Mouse (Mus musculus): Measurements from ENCODE around the gene Thpo.
A peak's percentile ranks its signal among the peaks of the same experiment; 100 is the strongest.

The Thpo gene

GRCm38 (mm10) chr16:20702522-20702893, 31.8 kb downstream of the Thpo start:
- DNase-seq, result peak; percentile 88

GRCm38 (mm10) chr16:20701729-20702521, 32.4 kb downstream of the Thpo start:
- DNase-seq, result no peak

GRCm38 (mm10) chr16:20701316-20701715, 33.0 kb downstream of the Thpo start:
- no peak for DNase-seq

GRCm38 (mm10) chr16:20700036-20700435, 34.3 kb downstream of the Thpo start:
- no peak for DNase-seq

GRCm38 (mm10) chr16:20699266-20699665, 35.0 kb downstream of the Thpo start:
- no peak for DNase-seq

GRCm38 (mm10) chr16:20695622-20696323, 38.5 kb downstream of the Thpo start:
- peak; percentile 88 for DNase-seq

- DNase-seq, result peak; percentile 70
These were observed 39.5 kb downstream of the Thpo start for GRCm38 (mm10) chr16:20694781-20695180.

GRCm38 (mm10) chr16:20693111-20693701, 41.1 kb downstream of the Thpo start, which contains the start of gene Fam131a:
Gene Fam131a, plus strand, starts transcription at chr16:20693241.
- DNase-seq, result peak; percentile 95

- no peak for DNase-seq
These were observed 41.9 kb downstream of the Thpo start for GRCm38 (mm10) chr16:20692241-20692965.

GRCm38 (mm10) chr16:20691617-20692016, 42.7 kb downstream of the Thpo start:
- no peak for DNase-seq

GRCm38 (mm10) chr16:20690774-20691173, 43.5 kb downstream of the Thpo start:
- no peak for DNase-seq

- peak; percentile 93 for DNase-seq
These were observed 56.2 kb downstream of the Thpo start for GRCm38 (mm10) chr16:20677974-20678675.

GRCm38 (mm10) chr16:20677380-20677779, 56.9 kb downstream of the Thpo start:
- no peak for DNase-seq

- DNase-seq, result no peak
These were observed 57.6 kb downstream of the Thpo start for GRCm38 (mm10) chr16:20676702-20677101.

- DNase-seq, result no peak
These were observed 59.1 kb downstream of the Thpo start for GRCm38 (mm10) chr16:20675213-20675612.
